Mouse (Mus musculus): ENCODE measurements at regions not wholly inside any gene's neighbourhood (a gene's known extent, or its start where the extent isn't known, plus 50 kb on each side); places are given as distances from the start of the nearest gene placed in this dataset.

DNA sequence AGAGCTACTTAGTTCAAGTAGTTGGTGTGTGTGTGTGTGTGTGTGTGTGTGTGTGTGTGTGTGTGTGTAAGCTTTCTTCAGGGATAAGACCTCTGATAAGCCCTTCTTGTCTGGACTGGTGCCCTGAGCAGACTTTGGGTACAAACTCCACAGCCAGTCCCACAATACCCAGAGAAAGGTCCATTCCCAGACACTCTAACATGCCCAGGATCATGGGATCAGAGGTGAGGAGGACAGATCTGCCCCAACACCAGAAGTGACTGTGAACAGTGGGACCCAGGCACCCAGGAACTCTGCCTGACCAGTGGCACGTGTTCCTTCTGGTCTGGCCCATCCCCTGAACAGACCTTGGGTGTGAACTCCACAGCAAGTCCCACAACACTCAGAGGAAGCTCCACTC is 208.9 kb downstream of the Gm11077 start:
- no peak for DNase-seq

DNA sequence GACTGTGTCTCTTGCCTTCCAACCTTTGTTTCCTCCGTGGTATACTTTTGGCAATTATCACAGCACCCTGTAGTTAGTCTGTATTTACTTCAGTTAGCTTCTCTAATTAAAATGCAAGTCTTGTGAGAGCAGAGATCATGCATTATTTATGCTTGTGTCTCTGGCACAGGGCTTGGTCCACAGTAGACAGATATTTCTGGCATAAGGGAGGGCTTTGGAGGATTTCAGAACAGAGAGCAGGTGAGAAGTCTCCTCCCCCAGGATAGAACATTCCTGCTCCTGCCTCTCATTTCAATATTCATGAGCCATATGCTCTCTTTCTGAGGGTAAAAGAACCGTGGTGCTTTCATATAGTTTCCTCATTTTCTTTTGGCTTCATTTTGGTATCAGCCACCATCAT is 217.6 kb downstream of the Gm11077 start:
- DNase-seq = no peak

DNA sequence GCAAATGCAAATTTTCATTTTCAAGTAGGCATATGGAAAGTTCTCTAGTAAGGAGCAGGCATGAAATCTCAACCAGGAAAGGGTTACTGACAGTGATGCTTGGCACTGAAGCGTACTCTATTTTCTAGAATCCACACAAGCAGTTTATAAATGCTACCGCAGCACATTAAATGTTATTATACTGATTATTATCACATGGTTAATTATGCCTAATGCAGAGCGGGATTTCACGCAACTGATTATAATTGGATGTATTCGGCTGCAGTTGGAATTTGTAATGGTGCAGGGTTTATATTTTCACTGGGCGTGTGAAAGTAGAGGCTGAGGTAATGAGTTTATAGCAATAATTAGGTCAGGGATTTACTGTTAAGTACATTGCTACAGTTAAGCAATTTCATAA is 221.4 kb downstream of the Gm11077 start:
- no peak for DNase-seq

DNA sequence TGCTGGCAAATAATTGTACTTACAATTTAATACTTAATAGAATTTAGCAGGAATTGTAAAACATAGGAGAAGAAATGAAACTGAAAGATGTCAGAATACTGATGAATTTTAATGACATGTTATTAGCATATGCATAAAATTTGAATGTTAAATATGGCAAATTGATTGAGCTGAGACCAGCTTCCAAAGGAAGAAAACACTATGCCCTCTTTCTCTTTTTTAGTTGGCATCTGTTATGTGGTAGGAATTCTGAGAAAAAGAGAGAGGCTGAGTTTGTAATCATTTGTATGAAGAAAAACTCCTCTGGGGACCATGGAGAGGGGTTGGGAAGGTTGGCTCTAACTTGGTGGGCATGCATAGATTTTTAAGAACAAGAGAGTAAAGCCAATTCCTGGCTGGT is 224.2 kb downstream of the Gm11077 start:
- DNase-seq = no peak

GRCm38 (mm10) chr6:140953721-140954120 is 224.6 kb downstream of the Gm11077 start:
- DNase-seq = no peak

GRCm38 (mm10) chr6:140955751-140956521 is 226.9 kb downstream of the Gm11077 start:
- no peak for DNase-seq

DNA sequence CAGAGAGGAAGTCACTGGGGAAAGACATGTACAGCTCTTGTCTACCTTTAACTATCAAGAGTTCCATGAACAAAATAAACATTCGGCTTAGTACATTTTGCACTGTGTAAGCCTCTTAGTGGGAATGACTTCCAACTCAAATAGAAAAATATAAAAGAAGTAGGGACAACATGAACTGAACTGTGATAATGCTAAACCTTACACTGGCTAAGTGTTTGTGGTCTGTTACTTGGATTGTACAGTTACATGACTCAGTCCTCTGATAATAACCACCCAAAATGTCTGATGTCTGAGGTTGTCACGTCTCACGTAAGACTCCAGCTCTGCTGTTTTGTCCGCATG is 227.4 kb downstream of the Gm11077 start:
- no peak for DNase-seq

GRCm38 (mm10) chr6:140961987-140962386 is 232.9 kb downstream of the Gm11077 start:
- no peak for DNase-seq

DNA sequence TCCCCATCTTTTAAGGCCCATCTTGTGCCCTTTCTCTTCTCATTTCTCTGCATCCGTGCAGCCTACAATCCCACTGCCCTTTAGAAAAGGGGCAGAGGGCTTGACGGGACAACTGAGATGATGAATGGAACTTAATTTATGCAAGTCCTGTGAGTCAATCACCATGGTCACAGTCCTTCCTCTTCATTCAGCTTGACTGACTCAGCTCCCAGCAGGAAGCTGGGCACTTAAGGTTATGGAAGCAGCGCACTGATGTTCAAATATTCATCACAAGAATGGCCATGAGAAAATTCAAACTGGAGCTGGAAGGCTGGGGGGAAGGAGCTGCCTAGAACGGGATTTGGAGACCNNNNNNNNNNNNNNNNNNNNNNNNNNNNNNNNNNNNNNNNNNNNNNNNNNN is 233.5 kb downstream of the Gm11077 start:
- no peak for DNase-seq

GRCm38 (mm10) chr6:140973732-140974131 is 244.6 kb downstream of the Gm11077 start:
- no peak for DNase-seq

GRCm38 (mm10) chr6:140976989-140977388 is 247.9 kb downstream of the Gm11077 start:
- DNase-seq = no peak

DNA sequence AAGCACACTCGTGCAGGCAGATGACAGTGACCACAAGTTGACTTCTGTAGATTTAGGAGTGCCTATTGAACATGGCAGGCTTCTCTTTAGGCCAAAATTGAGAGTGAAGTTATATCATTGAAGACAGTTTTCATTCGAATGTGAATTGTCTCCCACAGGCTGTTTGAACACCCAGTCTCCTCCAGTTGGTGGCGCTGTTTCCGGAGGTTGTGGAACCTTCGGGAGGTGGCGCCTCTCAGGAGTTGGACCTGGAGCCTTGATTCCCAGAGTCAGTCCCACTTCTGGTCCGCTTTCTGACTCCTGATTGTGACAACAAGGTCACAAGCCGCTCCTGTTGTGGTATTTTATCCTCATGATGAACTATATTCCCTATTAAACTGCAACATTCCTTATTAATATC is 254.5 kb downstream of the Gm11077 start:
- DNase-seq = no peak

DNA sequence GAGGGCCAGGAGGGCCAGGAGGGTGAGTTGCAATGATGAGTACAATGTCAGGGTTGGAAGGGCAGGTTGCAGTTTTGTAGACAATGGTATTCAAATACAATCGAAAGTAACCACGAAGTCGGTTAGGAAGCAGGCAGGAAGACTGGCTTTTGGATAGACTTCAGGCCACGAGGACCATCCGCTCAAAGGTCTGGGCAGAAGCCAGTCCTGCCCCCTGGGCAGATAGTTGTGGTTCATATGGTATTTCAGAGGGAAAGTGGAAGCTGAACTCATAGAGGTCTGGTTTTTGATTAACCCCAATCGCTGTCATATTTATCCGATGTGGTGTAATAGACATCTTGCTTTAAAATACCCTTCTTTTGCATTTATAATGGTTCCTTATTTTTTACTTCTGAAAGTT is 255.2 kb downstream of the Gm11077 start:
- DNase-seq = no peak

- DNase-seq = no peak
These were observed 255.2 kb upstream of the Pde3a start for GRCm38 (mm10) chr6:140993643-140994580.

DNA sequence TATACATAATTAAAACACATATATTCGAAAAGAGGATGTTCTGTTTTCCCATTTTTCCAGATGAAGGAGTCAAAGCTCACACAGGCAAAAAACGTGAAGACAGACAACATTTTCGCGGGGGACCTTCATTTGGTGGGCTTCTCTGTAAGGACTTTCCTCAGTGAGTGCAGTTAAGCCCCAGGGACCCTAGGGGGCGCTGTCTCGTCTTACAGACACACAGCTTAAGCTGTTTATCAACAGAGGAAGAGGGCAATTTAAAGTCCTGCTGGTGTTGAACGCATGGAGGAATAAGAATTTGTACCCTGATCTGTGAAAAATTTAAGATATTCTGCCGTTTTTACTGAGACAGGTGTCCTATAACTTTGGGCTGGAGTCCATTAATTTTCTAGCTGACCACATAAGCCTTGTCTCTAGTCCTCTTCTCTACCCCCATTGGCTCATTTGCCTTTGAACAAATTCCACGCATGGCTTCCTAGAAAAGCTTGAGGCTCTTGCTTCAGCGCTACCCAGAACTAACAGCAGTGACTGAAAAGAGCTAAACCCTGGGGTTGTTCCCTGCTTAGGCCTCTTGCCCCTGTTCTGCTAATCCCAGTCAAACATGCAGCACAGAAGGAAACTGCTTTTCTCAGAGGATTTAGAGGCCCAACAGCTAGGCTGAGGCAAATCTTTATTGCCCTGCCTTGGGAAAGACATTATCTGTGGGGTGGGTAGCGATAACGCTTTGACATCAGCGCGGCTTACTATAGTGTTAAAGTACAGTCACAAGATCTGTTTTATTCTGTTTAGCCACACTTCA is 253.5 kb upstream of the Pde3a start:
- no peak for DNase-seq

DNA sequence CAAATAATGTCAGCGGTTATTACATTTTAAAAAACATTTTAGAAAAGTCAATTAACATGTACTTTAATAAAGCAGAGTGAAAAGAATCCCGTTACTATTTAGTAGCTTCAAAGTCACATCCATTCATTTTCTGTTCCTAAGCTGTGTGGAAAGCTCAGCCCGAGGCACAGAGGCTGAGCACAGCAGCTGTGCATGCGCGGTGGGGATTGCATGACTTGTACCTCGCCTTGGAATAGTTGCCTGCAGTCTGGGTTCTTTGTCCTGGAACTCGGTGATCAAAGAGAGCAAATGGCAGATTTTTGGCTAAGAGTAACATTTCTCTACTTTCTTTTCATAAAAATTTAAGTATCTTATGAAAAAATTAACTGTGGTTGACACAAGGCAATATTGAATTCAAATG is 251.0 kb upstream of the Pde3a start:
- no peak for DNase-seq

DNA sequence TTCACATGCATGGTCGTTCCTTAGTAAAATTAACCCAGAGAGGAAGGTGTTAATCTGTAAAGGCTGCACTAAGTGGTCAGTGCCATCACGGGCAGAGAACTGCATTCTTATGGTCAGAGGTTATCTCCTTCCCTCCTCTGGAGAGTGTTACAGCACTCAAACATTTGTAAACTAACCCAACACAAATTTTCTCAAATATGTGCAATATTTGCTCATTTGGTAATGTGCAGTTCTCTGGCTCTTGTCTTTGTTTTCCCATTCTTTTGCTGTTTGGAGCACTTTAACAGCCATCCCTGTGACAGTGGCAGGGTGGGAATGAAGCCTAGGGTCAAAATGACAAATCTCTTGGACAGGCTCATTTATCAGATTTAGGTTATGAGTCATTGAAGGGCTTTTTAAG is 248.5 kb upstream of the Pde3a start:
- DNase-seq = no peak

DNA sequence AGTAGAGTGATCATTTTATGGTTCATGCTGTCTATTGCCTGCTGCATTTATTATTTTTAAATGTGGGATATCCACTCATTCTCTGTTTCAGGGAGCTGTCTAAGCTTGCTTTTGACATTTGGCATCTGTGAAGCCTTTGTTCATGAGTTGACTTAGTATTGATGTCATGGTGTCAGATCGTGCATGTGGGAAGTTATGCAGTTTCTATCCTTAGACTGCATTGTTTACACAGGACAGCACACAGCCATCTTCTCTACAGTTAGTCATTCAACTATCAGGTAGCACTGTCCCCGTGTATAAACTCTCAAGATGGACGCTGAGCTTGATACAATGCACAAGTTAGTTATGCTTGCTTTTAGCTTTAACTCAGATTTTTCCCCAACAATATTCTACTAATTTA is 247.8 kb upstream of the Pde3a start:
- no peak for DNase-seq

DNA sequence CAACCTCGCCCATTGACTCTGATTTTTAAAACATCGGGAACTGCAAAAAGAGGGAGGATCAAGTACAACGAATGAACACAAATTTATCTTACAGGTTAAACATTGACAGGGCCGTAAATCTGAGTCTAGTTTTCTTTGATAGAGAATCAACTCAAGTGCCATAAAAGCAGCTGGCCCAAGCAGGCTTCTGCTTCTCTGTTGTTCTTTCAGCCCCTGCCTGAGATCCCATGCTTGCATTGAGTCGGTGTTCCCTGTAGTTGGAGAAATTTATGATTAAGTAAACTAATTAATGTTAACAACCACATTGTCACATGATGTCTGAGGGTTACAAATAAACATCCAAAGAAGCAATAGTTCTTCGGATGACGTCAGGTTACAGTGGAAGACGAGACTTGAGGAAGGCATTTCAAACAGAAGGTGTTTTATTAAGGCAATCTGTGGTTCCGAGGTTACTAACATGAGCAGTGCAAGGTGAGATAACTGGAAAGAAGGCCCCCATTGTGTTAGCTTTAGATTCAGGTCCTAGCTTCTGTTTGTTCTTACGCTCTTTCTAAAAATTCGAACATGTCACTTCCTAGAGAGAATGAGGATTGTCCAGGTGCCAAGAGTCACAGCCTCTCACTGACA is 233.9 kb upstream of the Pde3a start:
- DNase-seq = no peak

DNA sequence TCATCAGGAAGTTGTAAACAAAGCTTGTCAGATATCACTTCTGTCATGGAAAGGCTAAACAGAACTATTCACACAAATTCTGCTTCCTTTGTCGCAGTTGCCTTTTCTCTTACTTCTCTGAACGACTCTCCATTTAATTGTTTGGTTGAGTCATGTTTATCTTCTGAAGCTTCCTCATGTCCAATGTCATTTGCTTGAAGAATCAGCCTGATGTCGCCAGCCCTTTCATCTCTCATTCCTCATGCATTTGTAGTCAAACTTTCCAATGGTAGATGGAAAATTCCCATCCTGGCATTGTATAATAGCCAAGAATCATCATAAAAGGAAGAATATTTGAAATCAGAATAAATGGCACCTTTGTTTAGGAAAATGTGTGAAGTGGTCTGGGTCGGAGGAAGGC is 225.6 kb upstream of the Pde3a start:
- DNase-seq = no peak

GRCm38 (mm10) chr6:141027353-141027752 is 221.7 kb upstream of the Pde3a start:
- DNase-seq = no peak

DNA sequence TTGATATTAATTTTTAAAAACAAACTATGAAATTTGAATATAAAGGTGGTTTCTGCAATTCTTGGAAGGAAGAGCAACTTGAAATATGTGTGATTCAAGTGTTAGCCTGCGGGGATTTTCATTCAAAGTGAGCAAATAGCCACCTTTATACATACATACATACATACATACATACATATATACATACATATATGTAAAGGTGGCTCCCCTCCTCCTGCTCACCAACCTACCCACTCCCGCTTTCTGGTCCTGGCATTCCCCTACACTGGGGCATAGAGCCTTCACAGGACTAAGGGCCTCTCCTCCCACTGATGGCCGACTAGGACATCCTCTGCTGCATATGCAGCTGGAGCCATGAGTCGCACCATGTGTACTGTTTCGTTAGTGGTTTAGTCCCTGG is 221.3 kb upstream of the Pde3a start:
- no peak for DNase-seq

- no peak for DNase-seq
These were observed 214.2 kb upstream of the Pde3a start for GRCm38 (mm10) chr6:141034824-141035223.

Measured in spleen, adult 18-20 months (tissue).